Mouse (Mus musculus): ENCODE data around the gene Lgals1. TPM values are rescaled to one million over a fixed set of nuclear protein-coding genes. Genes with fewer than 3 reads are reported as not detected.
"Not testable (repeated sequence)": the region's sequence is repeated elsewhere in the genome, so short reads cannot be mapped to it uniquely, and the experiment has no call there.

Lgals1 gene
- polyA plus RNA-seq (2012; fragmentation: generic; extraction: Trizol): 13,722 TPM

DNA sequence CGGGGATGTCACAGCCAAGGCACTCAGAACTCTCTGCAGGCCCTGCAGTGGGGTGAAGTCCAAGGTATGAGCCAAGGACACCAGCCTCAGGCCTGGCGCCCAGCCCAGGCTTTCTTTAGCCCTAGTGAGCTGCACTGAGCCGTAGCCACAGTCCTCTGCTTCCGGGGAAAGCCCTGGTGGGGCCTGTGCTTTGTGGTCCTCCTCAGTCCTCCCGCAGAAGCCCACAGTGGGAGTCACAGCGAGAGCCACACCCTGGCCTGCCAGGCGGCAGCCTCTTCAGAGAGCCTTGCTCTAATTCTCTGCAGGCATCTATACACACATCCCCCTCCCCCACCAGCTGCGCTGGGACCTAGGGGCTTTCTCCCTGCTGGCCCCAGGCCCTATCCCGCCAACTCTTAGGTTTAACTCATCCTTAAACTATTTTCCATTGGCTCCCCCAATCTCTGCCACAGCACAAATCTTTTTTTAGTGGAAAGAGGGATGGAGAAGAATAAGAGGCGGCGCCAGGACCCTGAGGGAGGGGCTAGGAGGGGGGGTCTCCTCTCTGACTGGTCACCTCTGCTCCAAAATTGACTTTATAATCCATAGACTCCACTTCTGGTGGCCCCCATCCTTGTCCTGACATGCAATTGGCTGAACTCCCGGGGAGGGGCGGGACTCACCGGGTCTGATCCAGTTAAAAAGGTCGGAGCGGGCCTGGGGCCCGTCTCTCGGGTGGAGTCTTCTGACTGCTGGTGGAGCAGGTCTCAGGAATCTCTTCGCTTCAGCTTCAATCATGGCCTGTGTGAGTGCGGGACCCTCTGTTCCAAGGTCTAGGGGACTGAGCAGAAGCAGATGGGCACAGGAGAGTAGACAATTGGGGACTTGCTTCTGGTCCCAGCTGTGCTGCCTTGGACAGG lies at the start of gene Lgals1:
Gene Lgals1 (plus strand): TSS at position 705 of the 899 bp plus-strand sequence.
- no peaks in the 10 kb centered on the region for H3K27me3 ChIP-seq (ENCODE audit: control insufficient read depth, insufficient read depth, insufficient read length)
- peak within 1 kb of the TSS; percentile 71 for H3ac ChIP-seq (ENCODE audit: control insufficient read depth, insufficient read length)
- H3K4me2 ChIP-seq (ENCODE audit: low read depth): peak within 1 kb of the TSS; percentile 100
- peaks cover 25% of the 10 kb centered on the region for H3K79me2 ChIP-seq (ENCODE audit: control insufficient read depth, insufficient read depth)
- H3K36me3 ChIP-seq (ENCODE audit: control insufficient read depth, insufficient read depth): peaks cover 17% of the 10 kb centered on the region
- TF ChIP-seq SRF (IDR thresholded peaks at IDR 0.05; ENCODE audit: control insufficient read depth, insufficient read length, low read depth): no peak
- TF ChIP-seq USF1 (IDR thresholded peaks at IDR 0.05; ENCODE audit: low read depth): no peak
- no peak for TF ChIP-seq TCF3 (IDR thresholded peaks at IDR 0.05; ENCODE audit: insufficient read length, low read depth)
- peak; percentile 97 for TF ChIP-seq POLR2A (IDR thresholded peaks at IDR 0.05; ENCODE audit: insufficient read length, low read depth)
- TF ChIP-seq MYOD1 (IDR thresholded peaks at IDR 0.05; ENCODE audit: control insufficient read depth in 1 of 3, insufficient read length in 2 of 3, low read depth in 2 of 3): peak in 2 of 3 experiments; percentile 1 to 16
- peak; percentile 52 for TF ChIP-seq E2F4 (IDR thresholded peaks at IDR 0.05; ENCODE audit: insufficient read depth)
- TF ChIP-seq MYOG (IDR thresholded peaks at IDR 0.05; ENCODE audit: control insufficient read depth in 1 of 3, insufficient read depth in 1 of 3, insufficient read length in 2 of 3, low read depth in 2 of 3): peak in 1 of 3 experiments; percentile 59
- no peak for TF ChIP-seq TCF12 (IDR thresholded peaks at IDR 0.05; ENCODE audit: insufficient read depth, poor library complexity, severe bottlenecking)
- no peak for TF ChIP-seq REST (IDR thresholded peaks at IDR 0.05; ENCODE audit: insufficient read depth, insufficient read length)
- peak; percentile 99 for TF ChIP-seq POLR2AphosphoS2 (IDR thresholded peaks at IDR 0.05; ENCODE audit: insufficient read length, low read depth)
- no peak for TF ChIP-seq CEBPB (IDR thresholded peaks at IDR 0.05; ENCODE audit: insufficient read depth, poor library complexity, severe bottlenecking)
- TF ChIP-seq MAX (IDR thresholded peaks at IDR 0.05; ENCODE audit: low read depth): no peak
- H3K4me3 ChIP-seq: peak within 1 kb of the TSS; percentile 100

DNA sequence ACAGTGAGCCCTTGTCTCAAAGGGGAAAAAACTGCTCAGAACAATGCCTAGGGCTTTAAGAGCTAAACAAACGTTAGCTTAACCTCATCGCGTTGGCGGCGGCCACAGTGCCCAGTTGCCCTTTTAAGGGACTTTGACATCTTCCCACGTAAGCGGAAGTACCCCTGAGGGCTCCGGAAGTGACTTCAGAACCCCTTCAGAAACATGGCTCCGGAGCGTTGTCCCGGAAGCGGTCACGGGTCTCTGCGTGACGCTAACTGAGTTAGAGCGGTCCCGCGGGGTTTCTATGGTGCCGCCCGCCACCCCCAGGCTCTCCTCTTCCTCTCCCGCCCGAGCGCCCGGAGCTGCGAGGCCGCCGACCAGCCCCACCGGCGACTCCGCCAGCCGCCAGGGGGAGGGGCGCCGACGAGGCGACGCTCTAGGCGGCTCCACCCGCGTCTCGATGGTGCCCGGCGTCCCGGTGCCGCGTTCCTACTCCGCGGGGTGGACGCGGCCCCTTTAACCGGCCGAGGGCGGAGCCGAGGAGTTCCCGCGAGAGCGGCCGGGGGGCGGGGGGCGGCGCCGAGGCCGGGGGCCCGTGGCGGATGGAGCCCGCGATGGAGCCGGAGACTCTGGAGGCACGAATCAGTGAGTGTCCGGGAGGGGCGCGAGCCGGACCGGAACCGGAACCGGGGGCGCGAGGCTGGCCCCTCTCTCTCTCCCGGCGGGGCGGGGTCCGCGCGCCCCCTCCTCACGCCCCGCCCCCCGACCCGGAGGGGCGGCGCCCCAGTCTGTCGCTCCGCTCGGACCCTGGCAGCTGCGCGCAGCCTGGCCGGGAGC lies 49.3 kb upstream of the Lgals1 start, which contains the start of gene Gga1:
Gene Gga1 (plus strand): TSS at position 200 of the 819 bp plus-strand sequence.
- Histone ChIP-seq H3K4me3 (peak within 1 kb of the TSS; percentile 68), H3ac (ENCODE audit: control insufficient read depth, insufficient read length) (peak within 1 kb of the TSS; percentile 43), H3K4me2 (ENCODE audit: low read depth) (peak within 1 kb of the TSS; percentile 99), H3K27me3 (ENCODE audit: control insufficient read depth, insufficient read depth, insufficient read length) (no peaks in the 10 kb centered on the region), H3K79me2 (ENCODE audit: control insufficient read depth, insufficient read depth) (peaks cover 9% of the 10 kb centered on the region), H3K36me3 (ENCODE audit: control insufficient read depth, insufficient read depth) (no peaks in the 10 kb centered on the region)
- TF ChIP-seq POLR2AphosphoS2 (IDR thresholded peaks at IDR 0.05; ENCODE audit: insufficient read length, low read depth) (peak; percentile 80), TCF12 (IDR thresholded peaks at IDR 0.05; ENCODE audit: insufficient read depth, poor library complexity, severe bottlenecking) (no peak), USF1 (IDR thresholded peaks at IDR 0.05; ENCODE audit: low read depth) (no peak), MYOD1 (IDR thresholded peaks at IDR 0.05; ENCODE audit: control insufficient read depth in 1 of 3, insufficient read length in 2 of 3, low read depth in 2 of 3) (peak in 1 of 3 experiments; percentile 69), SRF (IDR thresholded peaks at IDR 0.05; ENCODE audit: control insufficient read depth, insufficient read length, low read depth) (peak; percentile 100), E2F4 (IDR thresholded peaks at IDR 0.05; ENCODE audit: insufficient read depth) (no peak), MYOG (IDR thresholded peaks at IDR 0.05; ENCODE audit: control insufficient read depth in 1 of 3, insufficient read depth in 1 of 3, insufficient read length in 2 of 3, low read depth in 2 of 3) (peak in 2 of 3 experiments; percentile 7 to 43), REST (IDR thresholded peaks at IDR 0.05; ENCODE audit: insufficient read depth, insufficient read length) (no peak), MAX (IDR thresholded peaks at IDR 0.05; ENCODE audit: low read depth) (no peak), POLR2A (IDR thresholded peaks at IDR 0.05; ENCODE audit: insufficient read length, low read depth) (peak; percentile 93), CEBPB (IDR thresholded peaks at IDR 0.05; ENCODE audit: insufficient read depth, poor library complexity, severe bottlenecking) (no peak), TCF3 (IDR thresholded peaks at IDR 0.05; ENCODE audit: insufficient read length, low read depth) (no peak)

GRCm38 (mm10) chr15:78877810-78878390 lies 48.6 kb upstream of the Lgals1 start:
- H3K4me3 ChIP-seq: peak overlapping the region; percentile 68
- H3K4me2 ChIP-seq (ENCODE audit: low read depth): peak overlapping the region; percentile 99
- H3K27me3 ChIP-seq (ENCODE audit: control insufficient read depth, insufficient read depth, insufficient read length): no peaks in the 10 kb centered on the region
- peak overlapping the region; percentile 43 for H3ac ChIP-seq (ENCODE audit: control insufficient read depth, insufficient read length)
- H3K79me2 ChIP-seq (ENCODE audit: control insufficient read depth, insufficient read depth): peaks cover 9% of the 10 kb centered on the region
- H3K36me3 ChIP-seq (ENCODE audit: control insufficient read depth, insufficient read depth): peaks cover 1% of the 10 kb centered on the region
- TF ChIP-seq POLR2A (IDR thresholded peaks at IDR 0.05; ENCODE audit: insufficient read length, low read depth) (no peak), TCF12 (IDR thresholded peaks at IDR 0.05; ENCODE audit: insufficient read depth, poor library complexity, severe bottlenecking) (no peak), SRF (IDR thresholded peaks at IDR 0.05; ENCODE audit: control insufficient read depth, insufficient read length, low read depth) (no peak), POLR2AphosphoS2 (IDR thresholded peaks at IDR 0.05; ENCODE audit: insufficient read length, low read depth) (no peak), CEBPB (IDR thresholded peaks at IDR 0.05; ENCODE audit: insufficient read depth, poor library complexity, severe bottlenecking) (no peak), E2F4 (IDR thresholded peaks at IDR 0.05; ENCODE audit: insufficient read depth) (no peak), USF1 (IDR thresholded peaks at IDR 0.05; ENCODE audit: low read depth) (no peak), TCF3 (IDR thresholded peaks at IDR 0.05; ENCODE audit: insufficient read length, low read depth) (no peak), MYOG (IDR thresholded peaks at IDR 0.05; ENCODE audit: control insufficient read depth in 1 of 3, insufficient read depth in 1 of 3, insufficient read length in 2 of 3, low read depth in 2 of 3) (no peak), REST (IDR thresholded peaks at IDR 0.05; ENCODE audit: insufficient read depth, insufficient read length) (no peak), MAX (IDR thresholded peaks at IDR 0.05; ENCODE audit: low read depth) (no peak)

GRCm38 (mm10) chr15:78878792-78879516 lies 47.6 kb upstream of the Lgals1 start:
- Histone ChIP-seq H3K36me3 (ENCODE audit: control insufficient read depth, insufficient read depth) (peaks cover 12% of the 10 kb centered on the region), H3K4me3 (peak overlapping the region; percentile 68), H3K4me2 (ENCODE audit: low read depth) (peak overlapping the region; percentile 99)
- not testable (repeated sequence) for H3ac ChIP-seq (ENCODE audit: control insufficient read depth, insufficient read length); H3K27me3 ChIP-seq (ENCODE audit: control insufficient read depth, insufficient read depth, insufficient read length); H3K79me2 ChIP-seq (ENCODE audit: control insufficient read depth, insufficient read depth)
